Mouse (Mus musculus): ENCODE measurements at regions not wholly inside any gene's neighbourhood (a gene's known extent, or its start where the extent isn't known, plus 50 kb on each side); places are given as distances from the start of the nearest gene placed in this dataset.
A peak's percentile ranks its signal among the peaks of the same experiment; 100 is the strongest.

- no peak for DNase-seq
Observed at GRCm38 (mm10) chr9:32910641-32911040, 274.6 kb downstream of the Ets1 start.

GRCm38 (mm10) chr9:32915633-32916032 lies 279.6 kb downstream of the Ets1 start:
- DNase-seq, result no peak

- no peak for DNase-seq
Observed at GRCm38 (mm10) chr9:32916731-32917130, 280.7 kb downstream of the Ets1 start.

- no peak for DNase-seq
Observed at GRCm38 (mm10) chr9:32923925-32924324, 287.9 kb downstream of the Ets1 start.

- DNase-seq, result no peak
Observed at GRCm38 (mm10) chr9:32924333-32924886, 288.4 kb downstream of the Ets1 start.

GRCm38 (mm10) chr9:32925036-32925435 lies 289.0 kb downstream of the Ets1 start:
- no peak for DNase-seq

- no peak for DNase-seq
Observed at GRCm38 (mm10) chr9:32925720-32926595, 289.9 kb downstream of the Ets1 start.

- DNase-seq, result no peak
Observed at GRCm38 (mm10) chr9:32927656-32928055, 291.6 kb downstream of the Ets1 start.

GRCm38 (mm10) chr9:32928289-32929000 lies 292.4 kb downstream of the Ets1 start:
- DNase-seq, result no peak

GRCm38 (mm10) chr9:32929331-32929730 lies 293.3 kb downstream of the Ets1 start:
- no peak for DNase-seq

GRCm38 (mm10) chr9:32929826-32930225 lies 293.8 kb downstream of the Ets1 start:
- DNase-seq, result no peak

- DNase-seq, result no peak
Observed at GRCm38 (mm10) chr9:32931266-32932005, 295.4 kb downstream of the Ets1 start.

- DNase-seq, result no peak
Observed at GRCm38 (mm10) chr9:32933237-32934071, 297.4 kb downstream of the Ets1 start.

- no peak for DNase-seq
Observed at GRCm38 (mm10) chr9:32934436-32934835, 298.4 kb downstream of the Ets1 start.

GRCm38 (mm10) chr9:32936462-32936861 lies 300.4 kb downstream of the Ets1 start:
- no peak for DNase-seq

GRCm38 (mm10) chr9:32937391-32937790 lies 301.4 kb downstream of the Ets1 start:
- DNase-seq, result no peak

- DNase-seq, result no peak
Observed at GRCm38 (mm10) chr9:32938857-32939256, 302.8 kb downstream of the Ets1 start.

GRCm38 (mm10) chr9:32939626-32940025 lies 303.6 kb downstream of the Ets1 start:
- no peak for DNase-seq

GRCm38 (mm10) chr9:32940111-32940813 lies 304.2 kb downstream of the Ets1 start:
- peak; percentile 30 for DNase-seq

- DNase-seq, result no peak
Observed at GRCm38 (mm10) chr9:32940919-32941767, 305.1 kb downstream of the Ets1 start.

- DNase-seq, result no peak
Observed at GRCm38 (mm10) chr9:32941768-32942030, 305.7 kb downstream of the Ets1 start.

All from cerebellum, adult 9-11 months (tissue).